Mouse (Mus musculus) forebrain, postnatal 0 days (tissue): ENCODE results near the gene Tmem135. TPM values are rescaled to one million over a fixed set of nuclear protein-coding genes. Genes with fewer than 3 reads are reported as not detected.

Experiments
- ATAC-seq: fragments of 200-750 bp; cut with Nextera tagmentation; 2 replicates; pipeline ENCODE4 v1.8.0; 2017; ENCODE audit warnings: mild to moderate bottlenecking, moderate library complexity
- DNase-seq: peaks from one replicate; pipeline ENCODE4 v3.0.0-alpha.2; 2015
- H3K27ac ChIP-seq: fragments of 300-500 bp; sonication (generic); 2 replicates; pipeline ENCODE4 v1.5.1; 2014; ENCODE audit warnings: low read depth, mild to moderate bottlenecking, antibody characterized with exemption, low read length, moderate library complexity, mixed read lengths
- H3K27me3 ChIP-seq: fragments of 300-500 bp; sonication (generic); 2 replicates; pipeline ENCODE4 v1.6.1; 2014; ENCODE audit warnings: mild to moderate bottlenecking, low read length, mixed read lengths; ENCODE audit not compliant: insufficient read depth
- H3K36me3 ChIP-seq: fragments of 300-500 bp; sonication (generic); 2 replicates; pipeline ENCODE4 v1.6.1; 2014; ENCODE audit warnings: mild to moderate bottlenecking, moderate library complexity; ENCODE audit not compliant: insufficient read depth
- H3K4me1 ChIP-seq: fragments of 300-500 bp; sonication (generic); 2 replicates; pipeline ENCODE4 v1.6.1; 2014; ENCODE audit warnings: antibody characterized with exemption; ENCODE audit not compliant: insufficient read depth
- H3K4me2 ChIP-seq: fragments of 300-500 bp; sonication (generic); 2 replicates; pipeline ENCODE4 v1.6.1; 2014; ENCODE audit warnings: low read depth, mild to moderate bottlenecking, moderate library complexity
- H3K4me3 ChIP-seq: fragments of 300-500 bp; sonication (generic); 2 replicates; pipeline ENCODE4 v1.5.1; 2014; ENCODE audit warnings: low read depth, low read length, mixed read lengths
- H3K9ac ChIP-seq: fragments of 300-500 bp; sonication (generic); 2 replicates; pipeline ENCODE4 v1.6.1; 2014; ENCODE audit warnings: mild to moderate bottlenecking
- H3K9me3 ChIP-seq: fragments of 300-500 bp; sonication (generic); 2 replicates; pipeline ENCODE4 v1.6.1; 2016; ENCODE audit warnings: low read length
- CTCF ChIP-seq: sonication (generic); IDR thresholded peaks from 2 replicates; pipeline ENCODE4 v1.5.1; 2016; ENCODE audit warnings: antibody characterized with exemption, control low read depth, low read depth
- WGBS: fragments of 180-500 bp; shearing (Covaris S2); extraction: QIAGEN DNeasy Blood & Tissue Kit; methylation state at CpG from one replicate; pipeline ENCODE4 v1.1.7; 2014; 5-methylcytosine and 5-hydroxymethylcytosine counted together
- polyA plus RNA-seq: library from polyadenylated mRNA; unstranded; fragments of >200 nt; fragmentation: Nextera tagmentation; extraction: Ambion mirVana; gene quantifications from 2 replicates; pipeline ENCODE4 v1.2.1, GENCODE M21; 2015
- total RNA-seq: library from RNA; depleted of rRNA; stranded (reverse); fragments of >200 nt; gene quantifications from 2 replicates; pipeline ENCODE4 v1.2.3, GENCODE M21; 2014

Tmem135 gene
- total and polyA plus RNA-seq, 2 experiments from 2014 or later, result 23.2 to 27.9 TPM

DNA sequence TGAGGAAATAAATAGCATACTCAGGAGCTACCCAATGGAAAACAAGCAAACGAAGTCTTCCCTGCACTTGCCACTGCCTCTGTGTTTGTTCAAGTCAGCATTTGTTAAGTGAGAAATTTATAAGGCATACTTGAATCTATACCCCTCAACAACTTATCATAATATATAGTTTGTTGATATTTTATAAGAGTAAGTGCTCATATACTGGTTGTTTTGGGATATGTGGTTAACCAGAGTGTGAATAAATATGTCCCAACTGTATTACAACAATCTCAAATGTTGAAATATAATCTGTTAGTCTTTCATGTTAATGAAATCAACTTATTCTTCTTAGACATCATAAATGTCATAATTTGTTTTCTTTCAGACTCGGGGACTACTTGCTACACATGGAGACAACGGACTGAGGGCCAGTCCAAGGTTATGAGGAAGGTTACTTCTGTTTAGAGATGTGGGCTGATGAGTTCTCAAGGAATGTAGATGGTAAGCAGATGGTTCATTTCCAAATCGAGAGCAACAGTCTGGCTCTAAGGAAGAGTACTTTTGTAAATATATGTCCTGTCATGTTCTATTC is 152.1 kb downstream of the Tmem135 start:
- Histone ChIP-seq H3K9ac (no peak overlapping the region), H3K27ac (no peak overlapping the region), H3K27me3 (no peaks in the 10 kb centered on the region), H3K4me2 (no peak overlapping the region), H3K4me3 (no peak overlapping the region), H3K4me1 (no peaks in the 10 kb centered on the region), H3K9me3 (no peaks in the 10 kb centered on the region), H3K36me3 (no peaks in the 10 kb centered on the region)
- TF ChIP-seq CTCF, result no peak
- ATAC-seq, result no peak
- no peak for DNase-seq
- 94% methylated on average over 4 of the region's 4 CpGs for WGBS

DNA sequence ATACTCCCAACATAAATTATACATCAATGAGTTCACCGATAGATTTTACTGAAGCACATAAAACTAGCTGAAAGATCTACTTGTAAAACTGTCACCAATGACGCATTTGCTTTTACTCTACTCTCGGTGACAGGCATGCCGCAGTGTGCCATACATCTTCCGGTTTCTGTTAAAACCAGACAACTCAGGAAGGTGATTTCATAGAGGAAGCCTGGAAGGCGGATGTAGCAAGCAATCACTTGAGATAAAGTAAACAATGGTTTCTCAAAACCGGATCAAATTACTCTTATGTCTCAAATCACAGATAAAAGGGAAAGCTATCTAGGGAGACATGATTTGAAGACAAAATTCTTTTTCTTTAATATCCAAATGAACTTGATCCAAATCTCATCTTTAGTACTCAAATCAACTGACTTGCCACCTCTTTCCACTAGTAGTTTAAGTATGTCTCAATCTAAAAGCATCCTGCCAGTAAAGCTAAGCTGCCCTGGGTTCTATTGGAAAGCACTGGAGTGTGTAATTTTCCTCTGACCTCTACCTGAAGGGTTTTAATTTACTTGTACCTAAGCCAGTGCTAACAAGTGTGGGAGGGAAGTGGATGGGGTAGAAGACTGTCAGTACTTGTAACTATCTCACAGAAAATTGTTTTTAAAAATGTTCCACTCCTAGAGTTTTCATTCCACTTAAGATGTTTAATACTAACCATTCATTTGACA is 155.7 kb downstream of the Tmem135 start:
- Histone ChIP-seq H3K36me3 (no peaks in the 10 kb centered on the region), H3K9me3 (no peaks in the 10 kb centered on the region), H3K4me3 (no peak overlapping the region), H3K27me3 (no peaks in the 10 kb centered on the region), H3K9ac (no peak overlapping the region), H3K27ac (no peak overlapping the region), H3K4me2 (no peak overlapping the region), H3K4me1 (no peaks in the 10 kb centered on the region)
- ATAC-seq (no peak), DNase-seq (no peak)
- TF ChIP-seq CTCF, result no peak
- 65% methylated on average over 7 of the region's 7 CpGs for WGBS

DNA sequence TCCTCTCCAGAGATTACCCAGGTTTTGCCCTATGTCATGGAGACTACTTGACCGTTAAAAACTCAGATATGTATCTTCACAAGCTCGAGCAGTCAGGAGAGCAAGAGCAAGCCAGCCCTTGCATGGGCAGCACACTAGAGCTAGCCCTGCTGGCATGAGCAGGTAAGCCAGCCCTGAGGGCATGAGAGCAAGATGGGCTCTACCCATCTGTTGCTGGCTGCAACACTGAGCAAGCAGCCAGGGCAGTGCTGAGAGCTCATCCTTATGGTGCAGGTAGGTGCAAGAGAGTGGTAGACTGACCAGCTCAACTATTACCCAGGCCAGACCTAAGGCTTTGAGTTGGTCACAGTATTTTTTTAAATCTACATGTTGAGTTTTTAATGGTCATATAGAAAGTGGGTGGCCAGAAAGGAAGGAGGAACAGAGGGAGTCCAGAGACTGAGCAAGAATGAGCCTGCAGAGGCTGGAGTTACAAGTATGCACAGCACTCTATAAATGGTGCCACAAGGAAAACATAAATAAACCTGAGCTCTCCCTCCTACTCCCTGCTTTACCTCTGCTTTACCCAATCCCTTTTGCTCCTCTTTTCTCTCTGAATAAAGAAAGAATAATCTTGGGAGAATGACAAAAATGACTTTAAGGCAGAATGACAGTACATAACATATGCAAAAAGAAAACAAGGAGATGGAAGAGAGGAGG is 156.9 kb downstream of the Tmem135 start:
- Histone ChIP-seq H3K4me3 (no peak overlapping the region), H3K9me3 (no peaks in the 10 kb centered on the region), H3K4me2 (no peak overlapping the region), H3K36me3 (no peaks in the 10 kb centered on the region), H3K27me3 (no peaks in the 10 kb centered on the region), H3K4me1 (no peaks in the 10 kb centered on the region), H3K9ac (no peak overlapping the region), H3K27ac (no peak overlapping the region)
- DNase-seq, result no peak
- TF ChIP-seq CTCF, result no peak
- no peak for ATAC-seq
- 94% methylated on average over 2 of the region's 2 CpGs for WGBS

DNA sequence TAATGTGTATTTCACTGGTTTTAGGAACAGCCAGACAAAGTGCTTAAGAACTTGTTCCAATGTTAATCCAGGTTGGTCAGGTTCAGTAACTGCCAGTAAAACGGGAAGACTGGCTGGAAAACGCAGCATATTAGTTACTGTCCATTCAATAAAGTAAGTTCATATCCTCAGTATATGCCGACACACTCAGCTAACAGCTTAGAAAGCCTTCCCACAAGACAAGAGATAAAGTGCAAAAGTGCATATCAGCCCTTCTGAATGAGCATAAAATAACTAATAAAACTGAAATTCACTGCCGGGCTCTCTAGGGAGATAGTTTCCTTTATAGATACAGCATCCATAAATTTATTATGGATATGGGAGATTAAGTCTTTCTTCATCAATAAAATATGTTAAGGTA is 161.5 kb downstream of the Tmem135 start:
- Histone ChIP-seq H3K9me3 (no peaks in the 10 kb centered on the region), H3K9ac (no peak overlapping the region), H3K36me3 (no peaks in the 10 kb centered on the region), H3K27ac (no peak overlapping the region), H3K4me2 (no peak overlapping the region), H3K27me3 (no peaks in the 10 kb centered on the region), H3K4me3 (no peak overlapping the region), H3K4me1 (no peaks in the 10 kb centered on the region)
- DNase-seq (no peak), ATAC-seq (no peak)
- 89% methylated on average over 4 of the region's 4 CpGs for WGBS
- TF ChIP-seq CTCF, result no peak

DNA sequence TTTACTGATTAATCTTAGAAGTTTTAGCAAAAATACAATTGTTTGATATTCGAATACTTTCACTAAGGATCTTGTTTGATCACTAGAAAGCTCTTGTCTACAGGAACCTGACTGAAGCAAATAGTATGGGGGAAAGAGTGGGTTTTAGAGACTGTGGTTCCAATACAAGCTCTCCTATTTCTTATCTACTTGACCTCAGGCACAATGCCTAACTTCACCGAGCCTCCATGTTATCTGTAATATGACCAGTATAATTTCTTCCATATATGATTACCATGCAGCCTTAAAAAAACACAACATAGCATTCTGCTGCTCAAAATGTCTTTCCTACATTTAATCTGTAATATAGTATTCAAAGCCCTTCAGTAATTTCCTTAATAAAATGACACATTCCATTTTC is 161.9 kb downstream of the Tmem135 start:
- ATAC-seq (no peak), DNase-seq (no peak)
- Histone ChIP-seq H3K9me3 (no peaks in the 10 kb centered on the region), H3K9ac (no peak overlapping the region), H3K27ac (no peak overlapping the region), H3K4me3 (no peak overlapping the region), H3K4me2 (no peak overlapping the region), H3K4me1 (no peaks in the 10 kb centered on the region), H3K36me3 (no peaks in the 10 kb centered on the region), H3K27me3 (no peaks in the 10 kb centered on the region)
- no peak for TF ChIP-seq CTCF
- WGBS, result 95% methylated on average over 2 of the region's 2 CpGs

DNA sequence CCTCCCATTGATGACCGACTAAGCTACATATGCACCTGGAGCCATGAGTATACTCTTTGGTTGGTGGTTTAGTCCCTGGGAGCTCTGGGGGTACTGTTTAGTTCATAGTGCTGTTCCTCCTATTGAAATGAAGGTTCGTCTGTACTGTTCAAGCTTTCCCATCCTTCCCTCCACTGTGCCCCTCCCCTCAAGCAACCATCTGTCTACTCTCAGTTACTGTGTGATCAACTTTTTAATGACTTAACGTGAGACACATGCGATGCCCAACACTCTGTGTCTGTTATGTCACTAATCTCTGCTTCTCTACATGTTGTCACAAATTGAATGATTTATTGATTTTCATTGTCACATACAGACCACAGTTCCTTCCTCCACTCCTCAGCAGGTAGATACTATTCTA is 164.4 kb downstream of the Tmem135 start:
- H3K9ac ChIP-seq, result no peak overlapping the region
- H3K27ac ChIP-seq, result no peak overlapping the region
- no peak for TF ChIP-seq CTCF
- no peak overlapping the region for H3K4me2 ChIP-seq
- H3K27me3 ChIP-seq, result no peaks in the 10 kb centered on the region
- no peaks in the 10 kb centered on the region for H3K9me3 ChIP-seq
- H3K4me1 ChIP-seq, result no peaks in the 10 kb centered on the region
- H3K36me3 ChIP-seq, result no peaks in the 10 kb centered on the region
- no peak overlapping the region for H3K4me3 ChIP-seq
- ATAC-seq, result peak; percentile 54; the same call in 1 of the 2 replicates
- peak; percentile 14 for DNase-seq
- 70% methylated on average over 4 of the region's 4 CpGs for WGBS

DNA sequence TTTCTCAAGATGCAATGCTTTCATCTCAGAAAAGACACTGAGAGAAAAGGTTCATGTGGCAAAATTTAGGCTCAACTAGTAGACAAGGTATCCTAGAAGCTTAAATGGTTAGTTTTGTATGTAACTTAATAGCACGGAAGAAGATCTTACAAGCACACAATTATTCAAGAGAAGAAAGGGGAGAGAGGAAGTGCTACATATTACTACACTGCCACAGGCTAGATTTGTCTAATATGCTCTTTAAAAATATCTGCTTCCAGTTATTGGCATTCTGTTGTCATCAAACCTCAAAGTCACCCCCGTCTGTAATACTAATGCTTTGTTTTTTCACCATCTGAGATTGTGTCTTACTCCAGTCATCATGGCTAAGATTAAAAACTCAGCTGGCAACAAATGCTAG is 167.4 kb downstream of the Tmem135 start:
- Histone ChIP-seq H3K4me1 (no peaks in the 10 kb centered on the region), H3K9me3 (no peaks in the 10 kb centered on the region), H3K4me3 (no peak overlapping the region), H3K27ac (no peak overlapping the region), H3K27me3 (no peaks in the 10 kb centered on the region), H3K4me2 (no peak overlapping the region), H3K9ac (no peak overlapping the region), H3K36me3 (no peaks in the 10 kb centered on the region)
- no peak for TF ChIP-seq CTCF
- 90% methylated on average over 2 of the region's 2 CpGs for WGBS
- DNase-seq (no peak), ATAC-seq (no peak)
